In genomic region chr16:24202653-24203052, GRCm38 (mm10) we compare ENCODE assay signal across 13 mouse cellular contexts.
"Had no signal": no experiment of that assay in that cellular context is flagged by ENCODE, and none has a peak within 500 bp of the region (broad histone marks: within the 10 kb centered on the region; RNA-seq: fewer than 3 reads in every experiment).

No protein-coding gene starts in this region.

- DNase-seq: kidney, adult 8-10 months; kidney, postnatal 25 days; layer of hippocampus, postnatal 36 days; spleen, adult 18-20 months; thymus, adult 18-20 months; thymus, postnatal 25 days had no signal

- H3K9ac ChIP-seq: limb, embryonic 12.5 days; liver, embryonic 14.5 days; lung, embryonic 15.5 days; midbrain, embryonic 15.5 days had no signal

- ATAC-seq: intestine, postnatal 0 days; midbrain, embryonic 15.5 days had no signal

- H3K9me3 ChIP-seq: limb, embryonic 12.5 days; lung, embryonic 15.5 days; midbrain, embryonic 10.5 days; midbrain, embryonic 15.5 days had no signal

- H3K36me3 ChIP-seq: limb, embryonic 12.5 days; lung, embryonic 15.5 days; midbrain, embryonic 10.5 days; midbrain, embryonic 15.5 days had no signal

- H3K4me2 ChIP-seq: limb, embryonic 12.5 days; lung, embryonic 15.5 days; midbrain, embryonic 15.5 days had no signal

- H3K4me3 ChIP-seq: limb, embryonic 12.5 days; lung, embryonic 15.5 days; midbrain, embryonic 10.5 days; midbrain, embryonic 15.5 days had no signal

- H3K27me3 ChIP-seq: limb, embryonic 12.5 days; lung, embryonic 15.5 days; midbrain, embryonic 15.5 days had no signal

- H3K27ac ChIP-seq: limb, embryonic 12.5 days; liver, embryonic 14.5 days; lung, embryonic 15.5 days; macrophage; midbrain, embryonic 10.5 days; midbrain, embryonic 15.5 days had no signal

- H3K4me1 ChIP-seq: midbrain, embryonic 15.5 days had no signal
